Mouse (Mus musculus) bone marrow macrophage, adult 2 months (primary cell): Measurements from ENCODE around the gene Vamp3.

Source experiments
- CTCF ChIP-seq: IDR thresholded peaks from 2 replicates; pipeline ENCODE4 v1.5.1; 2012; ENCODE audit warnings: low read depth, mild to moderate bottlenecking, low read length, moderate library complexity
- POLR2A ChIP-seq: IDR thresholded peaks from 2 replicates; pipeline ENCODE4 v1.6.1; 2012; ENCODE audit warnings: mild to moderate bottlenecking, low read depth, low read length, borderline replicate concordance

- no peak for TF ChIP-seq POLR2A
- TF ChIP-seq CTCF: no peak
Measured at GRCm38 (mm10) chr4:151104147-151104546, 46.4 kb upstream of the Vamp3 start.
